Mouse (Mus musculus): ENCODE data around the gene Fbxo7. TPM values are rescaled to one million over a fixed set of nuclear protein-coding genes. Genes with fewer than 3 reads are reported as not detected.
"Not testable (repeated sequence)": the region's sequence is repeated elsewhere in the genome, so short reads cannot be mapped to it uniquely, and the experiment has no call there.

Fbxo7 gene
- 23.4 and 35.9 TPM in 2 replicates for total RNA-seq (2014; fragmentation: Nextera tagmentation)
- 16.8 and 24.3 TPM in 2 replicates for total RNA-seq (2017)

DNA sequence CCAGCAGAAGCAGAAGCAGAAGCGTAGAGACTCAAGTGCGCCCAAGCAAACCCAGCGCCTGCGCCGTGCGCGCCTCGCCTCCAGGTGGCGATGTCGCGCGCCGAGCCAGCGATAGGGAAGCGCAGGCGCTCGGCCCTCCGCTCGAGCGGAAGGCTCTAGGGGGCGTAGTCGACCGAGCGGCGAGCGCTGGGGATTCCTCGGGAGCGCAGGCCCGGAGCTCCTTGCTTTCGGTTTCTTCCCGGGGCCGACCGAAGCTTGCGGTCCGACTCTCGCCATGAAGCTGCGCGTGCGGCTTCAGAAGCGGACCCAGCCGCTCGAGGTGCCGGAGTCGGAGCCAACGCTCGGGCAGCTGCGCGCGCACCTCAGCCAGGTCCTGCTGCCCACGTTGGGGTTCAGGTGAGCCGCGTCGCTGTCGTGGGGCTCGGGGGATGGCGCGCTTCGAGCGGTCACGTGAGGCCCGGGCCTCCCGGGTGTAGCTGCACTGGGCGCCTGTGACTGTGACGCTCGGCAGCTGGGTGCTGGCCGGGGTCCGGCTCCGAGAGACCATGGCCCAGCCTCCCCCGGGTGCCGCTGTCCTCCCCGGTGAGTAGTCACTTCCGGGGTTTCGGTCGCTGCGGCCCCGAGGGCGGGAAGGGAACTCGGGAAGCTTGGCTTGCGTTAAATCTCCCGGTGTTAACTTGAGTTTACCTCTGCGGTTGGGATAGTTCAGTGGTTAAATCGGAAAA lies at the start of gene Fbxo7:
TSS of gene Fbxo7 (plus strand) at position 224 of the 725 bp plus-strand sequence.
- ATAC-seq (replicated peaks; ENCODE audit: poor library complexity, severe bottlenecking) = peak; percentile 96

GRCm38 (mm10) chr10:85972915-85973314 lies 48.9 kb upstream of the Fbxo7 start:
- ATAC-seq (replicated peaks; ENCODE audit: poor library complexity, severe bottlenecking) = no peak

DNA sequence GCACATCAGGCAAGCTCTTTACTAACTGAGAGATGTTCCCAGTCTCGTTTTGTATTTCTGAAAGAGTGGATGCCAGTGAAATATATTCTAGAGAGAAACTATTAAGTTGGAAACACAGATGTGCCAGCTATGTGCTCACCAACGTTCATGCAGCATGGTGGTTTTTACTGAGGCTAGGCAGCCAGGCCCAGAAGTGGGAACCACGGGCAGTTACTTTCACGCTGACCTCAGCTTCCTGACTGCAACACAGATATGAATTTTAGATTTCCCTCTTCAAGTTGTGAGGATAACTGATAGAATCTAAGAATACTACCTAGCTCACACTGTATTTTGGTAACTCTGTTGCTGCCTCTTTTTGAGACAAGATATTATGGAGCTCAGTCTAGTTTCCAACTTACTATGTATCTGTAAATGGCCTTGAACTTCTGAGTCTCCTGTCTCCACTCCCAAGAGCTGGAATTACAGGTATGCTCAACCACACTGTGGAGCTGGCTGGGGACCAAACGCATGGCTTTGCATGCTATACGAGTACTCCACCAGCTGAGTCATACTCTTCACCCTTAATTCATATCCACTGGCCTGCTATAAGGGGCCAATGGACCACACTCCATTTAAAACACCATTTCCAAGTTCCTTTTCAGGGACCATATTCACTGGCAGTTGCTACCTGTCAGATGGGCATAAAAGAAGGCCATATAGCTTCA lies 32.2 kb upstream of the Fbxo7 start:
- peak; percentile 70 for ATAC-seq (replicated peaks; ENCODE audit: poor library complexity, severe bottlenecking)

- ATAC-seq (replicated peaks; ENCODE audit: poor library complexity, severe bottlenecking) = peak; percentile 52; the same call in 1 of the 2 replicates
Measured at GRCm38 (mm10) chr10:85992412-85992811, 29.4 kb upstream of the Fbxo7 start.

DNA sequence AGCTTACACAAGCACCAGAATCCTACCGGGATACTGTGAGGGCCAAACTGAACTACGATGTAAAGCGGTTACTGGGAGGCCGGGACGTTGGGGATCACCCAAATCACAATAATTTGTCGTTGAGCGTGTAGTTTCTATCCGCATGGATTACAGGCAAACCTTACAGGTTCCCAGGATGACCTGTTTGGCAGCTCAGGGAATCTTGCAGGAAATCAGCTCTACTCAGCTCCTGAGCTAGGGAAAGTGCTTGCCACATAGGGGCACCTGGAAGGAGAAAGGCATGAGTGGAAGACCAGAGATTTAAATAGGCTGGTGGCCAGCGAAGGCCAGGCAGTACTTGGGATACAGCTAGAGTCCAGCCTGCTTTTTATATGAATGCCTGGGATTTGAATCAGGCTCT lies 27.9 kb upstream of the Fbxo7 start:
- no peak for ATAC-seq (replicated peaks; ENCODE audit: poor library complexity, severe bottlenecking)

- ATAC-seq (replicated peaks; ENCODE audit: poor library complexity, severe bottlenecking) = no peak
Measured at GRCm38 (mm10) chr10:85994543-85995104, 27.1 kb upstream of the Fbxo7 start.

GRCm38 (mm10) chr10:86000447-86000846 lies 21.3 kb upstream of the Fbxo7 start:
- peak; percentile 64 for ATAC-seq (replicated peaks; ENCODE audit: poor library complexity, severe bottlenecking)

GRCm38 (mm10) chr10:86006455-86006854 lies 15.3 kb upstream of the Fbxo7 start:
- no peak for ATAC-seq (replicated peaks; ENCODE audit: poor library complexity, severe bottlenecking)

- ATAC-seq (replicated peaks; ENCODE audit: poor library complexity, severe bottlenecking) = peak; percentile 63
Measured at GRCm38 (mm10) chr10:86009688-86010087, 12.1 kb upstream of the Fbxo7 start.

GRCm38 (mm10) chr10:86010636-86011035 lies 11.1 kb upstream of the Fbxo7 start:
- ATAC-seq (replicated peaks; ENCODE audit: poor library complexity, severe bottlenecking) = peak; percentile 75

- peak; percentile 65 for ATAC-seq (replicated peaks; ENCODE audit: poor library complexity, severe bottlenecking)
Measured at GRCm38 (mm10) chr10:86011172-86011571, 10.6 kb upstream of the Fbxo7 start.

DNA sequence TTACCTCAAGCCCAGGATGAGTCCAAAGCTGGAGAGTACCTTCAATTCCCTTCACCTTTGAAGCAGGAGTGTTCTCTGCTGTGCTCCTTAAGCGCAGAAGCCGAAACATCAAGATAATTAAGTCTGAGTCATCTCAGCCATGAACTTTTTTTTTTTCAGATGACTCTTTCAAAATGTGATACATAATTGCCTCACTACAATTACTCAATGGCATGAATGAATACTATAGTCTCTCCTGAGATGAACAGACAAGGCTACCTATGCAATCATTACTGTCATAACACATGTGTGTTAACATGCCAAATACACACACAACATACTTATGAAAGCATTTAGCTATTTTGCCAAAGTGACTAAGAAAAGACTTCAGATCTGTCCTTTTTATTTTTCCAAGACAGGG lies 10.0 kb upstream of the Fbxo7 start, which contains the start of gene Bpifc:
TSS of gene Bpifc (minus strand) at position 115 of the 400 bp plus-strand sequence.
- peak; percentile 71 for ATAC-seq (replicated peaks; ENCODE audit: poor library complexity, severe bottlenecking)

DNA sequence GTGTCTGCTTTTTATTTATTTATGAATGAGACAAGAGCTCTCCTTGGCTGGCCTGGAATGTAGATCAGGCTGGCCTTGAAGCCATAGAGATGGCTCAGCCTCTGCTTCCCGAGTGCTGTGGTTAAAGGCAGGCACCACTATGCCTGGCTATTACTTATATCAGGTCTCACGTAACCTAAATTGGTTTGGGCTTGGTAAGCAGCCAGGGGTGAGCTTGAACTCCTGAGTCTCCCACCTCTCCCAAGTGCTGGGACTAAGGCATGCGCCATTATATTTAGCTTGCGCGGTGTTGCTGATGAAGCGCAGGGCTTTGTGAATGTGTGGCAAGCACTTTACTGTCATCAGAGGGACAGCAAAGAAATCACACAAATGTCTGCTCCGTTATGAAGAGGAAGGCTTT lies 4.0 kb upstream of the Fbxo7 start:
- ATAC-seq (replicated peaks; ENCODE audit: poor library complexity, severe bottlenecking) = no peak

- no peak for ATAC-seq (replicated peaks; ENCODE audit: poor library complexity, severe bottlenecking)
Measured at GRCm38 (mm10) chr10:86018813-86019212, 3.0 kb upstream of the Fbxo7 start.

- ATAC-seq (replicated peaks; ENCODE audit: poor library complexity, severe bottlenecking) = no peak
Measured at GRCm38 (mm10) chr10:86021408-86021748, 394 bp upstream of the Fbxo7 start.

DNA sequence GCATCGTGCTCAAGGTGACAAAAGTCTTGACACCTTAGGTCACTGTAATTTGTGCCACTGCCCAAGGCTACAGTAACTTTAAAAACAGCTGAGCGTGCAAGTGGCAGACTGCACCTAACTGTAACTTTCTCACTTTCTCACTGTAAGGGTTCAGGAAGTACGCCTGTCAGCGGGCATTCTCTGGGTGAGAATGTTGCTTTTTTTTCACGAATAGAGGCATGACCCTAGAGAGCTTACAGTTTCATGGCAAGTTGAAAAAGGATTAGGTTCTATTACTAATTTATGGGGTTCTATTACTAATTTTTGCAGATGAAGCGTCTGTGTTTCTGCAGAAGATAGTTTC lies 673 bp downstream of the Fbxo7 start:
- ATAC-seq (replicated peaks; ENCODE audit: poor library complexity, severe bottlenecking) = peak; percentile 33

DNA sequence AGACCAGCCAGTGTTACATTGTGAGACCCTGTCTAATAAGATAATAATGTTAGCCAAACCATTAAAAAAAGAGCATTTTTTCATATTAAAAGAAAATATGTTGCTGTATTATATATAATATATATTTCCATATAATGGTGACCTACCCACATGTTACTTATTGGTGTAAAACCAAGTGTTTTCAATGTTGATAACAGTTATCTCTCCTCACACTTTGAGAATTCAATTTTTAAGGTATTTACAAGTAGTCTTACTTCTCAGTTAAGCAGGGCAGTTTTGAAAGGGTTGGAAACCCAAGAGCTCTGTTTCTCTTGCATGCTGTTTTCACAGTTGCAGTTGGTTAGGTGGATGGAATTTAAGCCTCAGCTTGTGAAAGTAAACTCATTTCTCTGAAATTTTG lies 1.4 kb downstream of the Fbxo7 start:
- ATAC-seq (replicated peaks; ENCODE audit: poor library complexity, severe bottlenecking) = no peak

DNA sequence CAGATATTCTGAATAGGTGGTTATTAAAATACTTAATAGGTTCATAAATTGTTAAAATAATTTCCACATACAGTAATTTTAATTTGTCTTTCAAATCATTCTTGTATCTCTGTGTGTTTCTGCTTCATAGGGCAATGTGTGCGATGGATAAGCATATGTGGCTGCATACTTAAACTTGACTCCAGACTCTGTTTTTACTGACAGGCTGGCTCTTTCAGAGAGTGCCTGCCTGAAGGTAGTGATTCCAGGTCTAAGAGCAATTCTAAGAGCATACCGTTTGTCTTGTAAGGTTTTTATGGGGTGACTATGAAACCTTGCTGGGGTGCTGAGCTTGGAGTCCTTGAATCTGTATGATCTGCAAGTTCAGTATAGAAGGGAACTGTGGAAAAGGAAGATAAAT lies 4.1 kb downstream of the Fbxo7 start:
- ATAC-seq (replicated peaks; ENCODE audit: poor library complexity, severe bottlenecking) = no peak

DNA sequence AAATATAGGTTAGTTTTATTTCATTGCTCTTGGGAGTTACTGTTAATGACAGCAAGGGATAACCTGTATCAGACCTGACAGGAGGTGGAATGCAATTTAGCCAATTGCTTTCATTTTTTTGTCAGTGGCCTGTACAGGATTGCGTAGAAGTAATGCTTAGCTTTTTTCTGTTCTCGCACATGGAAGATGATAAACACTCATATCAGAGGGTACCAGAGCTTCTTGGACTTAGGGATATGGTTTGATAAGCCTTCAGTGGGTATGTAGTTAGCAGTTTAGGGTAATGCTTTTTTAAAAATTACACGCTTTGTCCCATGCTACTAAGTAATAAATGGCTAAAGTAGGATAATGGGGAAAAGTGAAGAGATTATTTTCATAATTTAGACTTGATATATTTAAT lies 4.6 kb downstream of the Fbxo7 start:
- ATAC-seq (replicated peaks; ENCODE audit: poor library complexity, severe bottlenecking) = no peak

- ATAC-seq (replicated peaks; ENCODE audit: poor library complexity, severe bottlenecking) = not testable (repeated sequence)
Measured at GRCm38 (mm10) chr10:86026807-86027206, 5.0 kb downstream of the Fbxo7 start.

GRCm38 (mm10) chr10:86030743-86031142 lies 9.0 kb downstream of the Fbxo7 start:
- ATAC-seq (replicated peaks; ENCODE audit: poor library complexity, severe bottlenecking) = peak; percentile 72
